Mouse (Mus musculus): ENCODE data around the gene Eya2.

GRCm38 (mm10) chr2:165797876-165798275 is 203.0 kb downstream of the Eya2 start:
- TF ChIP-seq POLR2A (IDR thresholded peaks at IDR 0.05; ENCODE audit: insufficient read length, low read depth) (no peak), MAX (IDR thresholded peaks at IDR 0.05; ENCODE audit: low read depth) (no peak), MYOD1 (IDR thresholded peaks at IDR 0.05; ENCODE audit: control insufficient read depth in 1 of 3, insufficient read length in 2 of 3, low read depth in 2 of 3) (no peak), POLR2AphosphoS2 (IDR thresholded peaks at IDR 0.05; ENCODE audit: insufficient read length, low read depth) (no peak), USF1 (IDR thresholded peaks at IDR 0.05; ENCODE audit: low read depth) (no peak)
